In the genomic region with DNA sequence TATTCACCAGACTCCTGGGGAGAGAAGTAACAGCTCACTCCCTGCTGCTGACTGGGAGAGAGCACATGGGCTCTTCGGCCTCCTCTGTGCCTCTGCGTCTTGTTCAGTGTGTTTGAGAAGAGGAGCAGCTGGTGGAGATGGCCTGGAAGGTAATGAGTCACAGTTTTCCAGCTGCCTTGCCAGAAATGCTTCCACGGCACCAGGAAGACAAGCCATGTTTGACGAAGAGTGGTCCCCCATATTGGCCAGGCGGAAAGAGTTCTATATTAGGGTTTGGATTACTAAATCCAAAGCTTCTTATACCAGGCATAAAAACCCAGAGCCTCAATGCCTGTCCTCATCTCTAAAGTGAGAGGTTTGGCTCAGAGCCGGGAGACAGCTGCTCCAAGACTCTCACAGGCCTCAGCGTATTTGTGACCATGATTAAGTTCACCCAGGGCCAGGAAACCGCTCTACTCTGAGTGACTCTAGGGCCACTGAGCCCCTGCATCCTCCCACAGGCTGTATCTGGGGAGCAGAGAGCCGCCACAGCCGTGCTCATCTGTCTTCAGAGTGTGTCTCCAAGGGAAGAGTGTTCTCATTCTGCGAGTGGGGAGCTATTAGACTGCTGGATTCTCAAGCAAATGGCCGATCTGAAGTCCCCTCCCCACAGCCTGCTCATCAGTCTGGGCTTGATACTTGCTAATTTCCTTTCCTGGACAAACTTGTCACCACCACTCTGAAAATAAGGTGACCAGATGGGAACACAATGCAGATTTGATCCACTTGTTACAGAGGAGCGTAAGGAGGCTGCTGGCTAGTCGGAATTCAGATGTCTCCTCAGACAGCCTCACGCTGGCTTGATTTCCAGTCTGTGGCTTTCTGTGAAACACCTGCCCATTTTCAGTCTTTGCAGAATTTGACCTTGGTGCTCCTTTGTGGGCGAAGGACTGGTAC, we compare ENCODE assay signal across 8 mouse cellular contexts.
DNase-seq lines count a peak whose midpoint lies in the region; ATAC-seq lines count a peak whose summit lies in the region.

No protein-coding gene starts in this region.

- H3K9ac ChIP-seq in kidney, embryonic 15.5 days: no peak overlapping the region
- no peak overlapping the region for H3K9ac ChIP-seq in lung, embryonic 15.5 days

- 62% methylated on average over 16 of the region's 16 CpGs for WGBS in kidney, embryonic 15.5 days
- WGBS in lung, embryonic 15.5 days: 44% methylated on average over 16 of the region's 16 CpGs

- no peak overlapping the region for H3K27ac ChIP-seq in kidney, embryonic 15.5 days
- peak overlapping the region; percentile 83 for H3K27ac ChIP-seq in lung, embryonic 15.5 days

- 0 out of 2 replicates have a peak, but pooled peaks cover 3% of the 10 kb centered on the region for H3K27me3 ChIP-seq in kidney, embryonic 15.5 days
- H3K27me3 ChIP-seq in lung, embryonic 15.5 days: no peaks in the 10 kb centered on the region

- peak; percentile 38 for DNase-seq in kidney, postnatal 14 days
- peak; percentile 85 to 86 for DNase-seq in cerebellum, postnatal 10 days
- DNase-seq in heart, postnatal 10 days: peak; percentile 75 to 79
- peak; percentile 53 for DNase-seq in right cerebral cortex, postnatal 4 days
- DNase-seq in spleen, postnatal 36 days (ENCODE audit: low spot score in 2 of 2): no peak

- no peaks in the 10 kb centered on the region for H3K9me3 ChIP-seq in kidney, embryonic 15.5 days (replicated peaks)
- H3K9me3 ChIP-seq in lung, embryonic 15.5 days: no peaks in the 10 kb centered on the region

- no peak overlapping the region for H3K4me3 ChIP-seq in kidney, embryonic 15.5 days (replicated peaks)
- no peak overlapping the region for H3K4me3 ChIP-seq in lung, embryonic 15.5 days

- no peaks in the 10 kb centered on the region for H3K4me1 ChIP-seq in kidney, embryonic 15.5 days
- H3K4me1 ChIP-seq in lung, embryonic 15.5 days: peaks cover 22% of the 10 kb centered on the region

- no peak overlapping the region for H3K4me2 ChIP-seq in kidney, embryonic 15.5 days
- H3K4me2 ChIP-seq in lung, embryonic 15.5 days: no peak overlapping the region; the same call in 1 of the 2 replicates

- intact Hi-C loops in heart, postnatal 10 days (cut with DNase I): no loop called here

- ATAC-seq in kidney, embryonic 15.5 days (replicated peaks; ENCODE audit: low FRiP score): no peak
- peak; percentile 91 for ATAC-seq in lung, embryonic 15.5 days (ENCODE audit: borderline replicate concordance, extremely low read depth, low FRiP score, low TSS enrichment)
- no peak for ATAC-seq in inflammation-experienced regulatory T-cells, adult 6 months

- H3K36me3 ChIP-seq in kidney, embryonic 15.5 days: no peaks in the 10 kb centered on the region
- no peaks in the 10 kb centered on the region for H3K36me3 ChIP-seq in lung, embryonic 15.5 days

Comparison
In these comparisons a context has a peak if more than half of its experiments do, and no peak if none do; other contexts are left out.
1. DNase-seq: peak in kidney, postnatal 14 days (single experiment), cerebellum, postnatal 10 days (2 of 2), heart, postnatal 10 days (2 of 2) and right cerebral cortex, postnatal 4 days (single experiment); none in spleen, postnatal 36 days (0 of 2).